Mouse (Mus musculus): ENCODE measurements around the gene Ehd4. TPM values are rescaled to one million over a fixed set of nuclear protein-coding genes. Genes with fewer than 3 reads are reported as not detected.

Gene Ehd4
- polyA plus RNA-seq, 1 experiment from 2014 or later: 50.4 TPM

- no peak for ATAC-seq (ENCODE audit: low FRiP score, low TSS enrichment)
- H3K9me3 ChIP-seq (ENCODE audit: low read length): no peaks in the 10 kb centered on the region
- no peaks in the 10 kb centered on the region for H3K36me3 ChIP-seq (ENCODE audit: insufficient read depth, low read length)
- no peak overlapping the region for H3K27ac ChIP-seq (ENCODE audit: low read length)
- H3K27me3 ChIP-seq (ENCODE audit: insufficient read depth, low read length): no peaks in the 10 kb centered on the region
- H3K4me3 ChIP-seq (ENCODE audit: low read length): no peak overlapping the region
- no peak overlapping the region for H3K9ac ChIP-seq (replicated peaks; ENCODE audit: low read length)
- WGBS: 80% methylated on average over 3 of the region's 3 CpGs
- no peak overlapping the region for H3K4me2 ChIP-seq (replicated peaks; ENCODE audit: low read depth, low read length)
- H3K4me1 ChIP-seq (ENCODE audit: insufficient read depth, low read length): no peaks in the 10 kb centered on the region
These were observed 15.0 kb upstream of the Ehd4 start for GRCm38 (mm10) chr2:120169382-120169781.

- Histone ChIP-seq H3K27me3 (ENCODE audit: insufficient read depth, low read length) (no peaks in the 10 kb centered on the region), H3K4me3 (ENCODE audit: low read length) (no peak overlapping the region), H3K27ac (ENCODE audit: low read length) (no peak overlapping the region), H3K4me1 (ENCODE audit: insufficient read depth, low read length) (no peaks in the 10 kb centered on the region), H3K36me3 (ENCODE audit: insufficient read depth, low read length) (no peaks in the 10 kb centered on the region), H3K4me2 (replicated peaks; ENCODE audit: low read depth, low read length) (no peak overlapping the region), H3K9ac (replicated peaks; ENCODE audit: low read length) (no peak overlapping the region), H3K9me3 (ENCODE audit: low read length) (no peaks in the 10 kb centered on the region)
- no peak for ATAC-seq (ENCODE audit: low FRiP score, low TSS enrichment)
- 87% methylated on average over 8 of the region's 8 CpGs for WGBS
These were observed 13.4 kb upstream of the Ehd4 start for GRCm38 (mm10) chr2:120167763-120168162.

- Histone ChIP-seq H3K4me3 (ENCODE audit: low read length) (no peak overlapping the region), H3K27ac (ENCODE audit: low read length) (no peak overlapping the region), H3K9ac (replicated peaks; ENCODE audit: low read length) (no peak overlapping the region), H3K4me2 (replicated peaks; ENCODE audit: low read depth, low read length) (no peak overlapping the region), H3K27me3 (ENCODE audit: insufficient read depth, low read length) (no peaks in the 10 kb centered on the region), H3K36me3 (ENCODE audit: insufficient read depth, low read length) (no peaks in the 10 kb centered on the region), H3K4me1 (ENCODE audit: insufficient read depth, low read length) (no peaks in the 10 kb centered on the region), H3K9me3 (ENCODE audit: low read length) (no peaks in the 10 kb centered on the region)
- 84% methylated on average over 10 of the region's 10 CpGs for WGBS
- no peak for ATAC-seq (ENCODE audit: low FRiP score, low TSS enrichment)
These were observed 11.1 kb upstream of the Ehd4 start for GRCm38 (mm10) chr2:120165474-120165873.

- Histone ChIP-seq H3K27me3 (ENCODE audit: insufficient read depth, low read length) (no peaks in the 10 kb centered on the region), H3K9ac (replicated peaks; ENCODE audit: low read length) (no peak overlapping the region), H3K4me2 (replicated peaks; ENCODE audit: low read depth, low read length) (no peak overlapping the region), H3K9me3 (ENCODE audit: low read length) (0 out of 2 replicates have a peak, but pooled peaks cover 3% of the 10 kb centered on the region), H3K4me1 (ENCODE audit: insufficient read depth, low read length) (0 out of 2 replicates have a peak, but pooled peaks cover 3% of the 10 kb centered on the region), H3K27ac (ENCODE audit: low read length) (peak overlapping the region; percentile 69; the same call in 1 of the 2 replicates), H3K36me3 (ENCODE audit: insufficient read depth, low read length) (no peaks in the 10 kb centered on the region), H3K4me3 (ENCODE audit: low read length) (no peak overlapping the region)
- no peak for ATAC-seq (ENCODE audit: low FRiP score, low TSS enrichment)
- WGBS: 77% methylated on average over 2 of the region's 2 CpGs
These were observed 5.0 kb upstream of the Ehd4 start for GRCm38 (mm10) chr2:120159434-120159833.

- H3K9ac ChIP-seq (replicated peaks; ENCODE audit: low read length): no peak overlapping the region
- no peak for ATAC-seq (ENCODE audit: low FRiP score, low TSS enrichment)
- 0 out of 2 replicates have a peak, but pooled peaks cover 3% of the 10 kb centered on the region for H3K4me1 ChIP-seq (ENCODE audit: insufficient read depth, low read length)
- H3K27ac ChIP-seq (ENCODE audit: low read length): peak overlapping the region; percentile 69; the same call in 1 of the 2 replicates
- H3K4me3 ChIP-seq (ENCODE audit: low read length): no peak overlapping the region
- no peak overlapping the region for H3K4me2 ChIP-seq (replicated peaks; ENCODE audit: low read depth, low read length)
- H3K27me3 ChIP-seq (ENCODE audit: insufficient read depth, low read length): no peaks in the 10 kb centered on the region
- H3K36me3 ChIP-seq (ENCODE audit: insufficient read depth, low read length): no peaks in the 10 kb centered on the region
- 0 out of 2 replicates have a peak, but pooled peaks cover 3% of the 10 kb centered on the region for H3K9me3 ChIP-seq (ENCODE audit: low read length)
- 63% methylated on average over 1 of the region's 1 CpGs for WGBS
These were observed 4.4 kb upstream of the Ehd4 start for GRCm38 (mm10) chr2:120158846-120159245.

- Histone ChIP-seq H3K27me3 (ENCODE audit: insufficient read depth, low read length) (no peaks in the 10 kb centered on the region), H3K9me3 (ENCODE audit: low read length) (0 out of 2 replicates have a peak, but pooled peaks cover 3% of the 10 kb centered on the region), H3K4me2 (replicated peaks; ENCODE audit: low read depth, low read length) (no peak overlapping the region), H3K36me3 (ENCODE audit: insufficient read depth, low read length) (no peaks in the 10 kb centered on the region), H3K27ac (ENCODE audit: low read length) (no peak overlapping the region; the same call in 1 of the 2 replicates), H3K4me1 (ENCODE audit: insufficient read depth, low read length) (0 out of 2 replicates have a peak, but pooled peaks cover 9% of the 10 kb centered on the region), H3K4me3 (ENCODE audit: low read length) (no peak overlapping the region), H3K9ac (replicated peaks; ENCODE audit: low read length) (no peak overlapping the region)
- ATAC-seq (ENCODE audit: low FRiP score, low TSS enrichment): no peak
- WGBS: 56% methylated on average over 5 of the region's 5 CpGs
These were observed 3.6 kb upstream of the Ehd4 start for GRCm38 (mm10) chr2:120158016-120158415.

GRCm38 (mm10) chr2:120157606-120158005 is 3.2 kb upstream of the Ehd4 start:
- Histone ChIP-seq H3K9me3 (ENCODE audit: low read length) (0 out of 2 replicates have a peak, but pooled peaks cover 3% of the 10 kb centered on the region), H3K27ac (ENCODE audit: low read length) (no peak overlapping the region), H3K36me3 (ENCODE audit: insufficient read depth, low read length) (no peaks in the 10 kb centered on the region), H3K4me3 (ENCODE audit: low read length) (no peak overlapping the region), H3K4me1 (ENCODE audit: insufficient read depth, low read length) (0 out of 2 replicates have a peak, but pooled peaks cover 9% of the 10 kb centered on the region), H3K4me2 (replicated peaks; ENCODE audit: low read depth, low read length) (no peak overlapping the region), H3K27me3 (ENCODE audit: insufficient read depth, low read length) (no peaks in the 10 kb centered on the region), H3K9ac (replicated peaks; ENCODE audit: low read length) (no peak overlapping the region)
- WGBS: 76% methylated on average over 2 of the region's 2 CpGs
- ATAC-seq (ENCODE audit: low FRiP score, low TSS enrichment): no peak

- Histone ChIP-seq H3K9ac (replicated peaks; ENCODE audit: low read length) (peak overlapping the region; percentile 64), H3K4me1 (ENCODE audit: insufficient read depth, low read length) (0 out of 2 replicates have a peak, but pooled peaks cover 12% of the 10 kb centered on the region), H3K9me3 (ENCODE audit: low read length) (0 out of 2 replicates have a peak, but pooled peaks cover 3% of the 10 kb centered on the region), H3K4me2 (replicated peaks; ENCODE audit: low read depth, low read length) (peak overlapping the region; percentile 96), H3K4me3 (ENCODE audit: low read length) (peak overlapping the region; percentile 81), H3K36me3 (ENCODE audit: insufficient read depth, low read length) (no peaks in the 10 kb centered on the region), H3K27ac (ENCODE audit: low read length) (peak overlapping the region; percentile 56), H3K27me3 (ENCODE audit: insufficient read depth, low read length) (no peaks in the 10 kb centered on the region)
- peak; percentile 52 for ATAC-seq (ENCODE audit: low FRiP score, low TSS enrichment)
- 1% methylated on average over 38 of the region's 38 CpGs for WGBS
These were observed 633 bp downstream of the Ehd4 start for GRCm38 (mm10) chr2:120153586-120154360.

GRCm38 (mm10) chr2:120150571-120150970 is 3.8 kb downstream of the Ehd4 start:
- Histone ChIP-seq H3K27ac (ENCODE audit: low read length) (no peak overlapping the region), H3K9ac (replicated peaks; ENCODE audit: low read length) (no peak overlapping the region), H3K4me1 (ENCODE audit: insufficient read depth, low read length) (0 out of 2 replicates have a peak, but pooled peaks cover 12% of the 10 kb centered on the region), H3K27me3 (ENCODE audit: insufficient read depth, low read length) (no peaks in the 10 kb centered on the region), H3K4me2 (replicated peaks; ENCODE audit: low read depth, low read length) (no peak overlapping the region), H3K9me3 (ENCODE audit: low read length) (no peaks in the 10 kb centered on the region), H3K4me3 (ENCODE audit: low read length) (no peak overlapping the region), H3K36me3 (ENCODE audit: insufficient read depth, low read length) (no peaks in the 10 kb centered on the region)
- WGBS: 80% methylated on average over 3 of the region's 3 CpGs
- no peak for ATAC-seq (ENCODE audit: low FRiP score, low TSS enrichment)

- Histone ChIP-seq H3K9me3 (ENCODE audit: low read length) (no peaks in the 10 kb centered on the region), H3K36me3 (ENCODE audit: insufficient read depth, low read length) (no peaks in the 10 kb centered on the region), H3K4me3 (ENCODE audit: low read length) (no peak overlapping the region), H3K4me1 (ENCODE audit: insufficient read depth, low read length) (0 out of 2 replicates have a peak, but pooled peaks cover 9% of the 10 kb centered on the region), H3K4me2 (replicated peaks; ENCODE audit: low read depth, low read length) (no peak overlapping the region), H3K27me3 (ENCODE audit: insufficient read depth, low read length) (no peaks in the 10 kb centered on the region), H3K27ac (ENCODE audit: low read length) (no peak overlapping the region), H3K9ac (replicated peaks; ENCODE audit: low read length) (no peak overlapping the region)
- no peak for ATAC-seq (ENCODE audit: low FRiP score, low TSS enrichment)
- WGBS: 86% methylated on average over 7 of the region's 7 CpGs
These were observed 4.8 kb downstream of the Ehd4 start for GRCm38 (mm10) chr2:120149634-120150033.
